Mouse (Mus musculus): ENCODE data around the gene Erbb3. TPM values are rescaled to one million over a fixed set of nuclear protein-coding genes. Genes with fewer than 3 reads are reported as not detected.

The Erbb3 gene
- polyA plus RNA-seq, 1 experiment from 2014 or later = 1.8 TPM

DNA sequence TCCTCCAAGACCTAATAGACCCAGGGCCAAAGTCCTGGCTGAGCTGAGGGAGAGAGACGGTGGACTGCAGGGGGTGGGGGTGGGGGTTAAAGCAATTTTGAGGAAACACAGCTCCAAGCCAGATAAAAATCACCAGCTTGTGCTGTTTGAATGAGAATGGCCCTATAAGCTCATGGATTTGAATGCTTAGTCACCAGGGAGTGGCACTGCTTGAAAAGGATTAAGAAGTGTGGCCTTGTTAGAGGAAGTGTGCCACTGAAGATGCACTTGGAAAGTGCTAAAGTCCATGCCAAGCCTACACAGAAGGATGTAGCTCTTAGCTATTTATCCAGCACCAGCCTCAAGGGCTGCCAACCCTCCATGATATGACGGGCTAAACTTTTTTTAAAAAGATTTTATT, 54.2 kb downstream of the Erbb3 start:
- Histone ChIP-seq H3K4me3 (replicated peaks; ENCODE audit: low read length) (no peak overlapping the region), H3K27ac (no peak overlapping the region), H3K36me3 (replicated peaks; ENCODE audit: control insufficient read depth, insufficient read depth) (no peaks in the 10 kb centered on the region), H3K9me3 (ENCODE audit: control insufficient read depth, low read length) (no peaks in the 10 kb centered on the region), H3K4me2 (replicated peaks) (no peak overlapping the region), H3K27me3 (ENCODE audit: control insufficient read depth, insufficient read depth, low read length) (no peaks in the 10 kb centered on the region), H3K4me1 (replicated peaks; ENCODE audit: control insufficient read depth, insufficient read depth, low read length) (0 out of 2 replicates have a peak, but pooled peaks cover 8% of the 10 kb centered on the region), H3K9ac (no peak overlapping the region)
- WGBS = 93% methylated on average over 2 of the region's 2 CpGs
- DNase-seq (ENCODE audit: low spot score) (no peak), ATAC-seq (ENCODE audit: low FRiP score) (no peak)

DNA sequence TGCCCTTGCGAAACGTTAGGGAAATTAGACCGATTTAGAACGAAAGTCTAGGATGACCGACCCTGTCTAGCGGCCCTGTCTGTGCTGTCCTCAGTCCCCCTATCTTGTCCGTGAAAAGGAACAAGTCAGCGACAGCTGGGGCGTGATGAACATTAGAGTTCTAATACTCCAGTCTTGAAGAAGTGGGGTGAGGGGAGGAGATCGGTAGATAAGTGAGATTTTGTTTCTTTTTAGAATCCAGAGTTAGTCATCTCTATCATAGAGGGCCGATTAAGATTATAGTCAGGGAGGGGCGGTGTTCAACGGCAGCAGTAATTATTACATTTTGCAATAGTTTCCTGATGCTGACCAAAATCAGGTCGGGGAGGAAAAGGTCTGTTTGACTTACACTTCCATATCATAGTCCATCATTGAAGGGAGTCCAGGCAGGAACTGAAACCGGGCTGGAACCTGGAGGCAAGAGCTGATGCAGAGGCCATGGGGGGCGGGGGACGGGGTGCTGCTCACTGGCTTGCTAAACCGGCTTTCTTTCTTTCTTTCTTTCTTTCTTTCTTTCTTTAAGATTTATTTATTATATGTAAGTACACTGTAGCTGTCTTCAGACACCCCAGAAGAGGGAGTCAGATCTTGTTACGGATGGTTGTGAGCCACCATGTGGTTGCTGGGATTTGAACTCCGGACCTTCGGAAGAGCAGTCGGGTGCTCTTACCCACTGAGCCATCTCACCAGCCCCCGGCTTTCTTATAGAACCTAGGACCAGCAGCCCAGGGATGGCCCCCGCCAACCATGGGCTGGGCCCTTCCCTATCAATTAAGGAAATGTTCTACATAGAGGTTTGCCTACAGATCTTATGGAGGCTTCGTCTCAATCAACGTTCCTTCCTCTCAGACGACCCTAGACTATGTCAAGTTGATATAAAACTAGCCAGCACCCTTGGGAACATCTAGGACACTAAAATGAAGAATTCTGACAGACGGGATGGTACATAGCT, 62.8 kb downstream of the Erbb3 start:
- 35% methylated on average over 28 of the region's 28 CpGs for WGBS
- 0 out of 2 replicates have a peak, but pooled peaks cover 4% of the 10 kb centered on the region for H3K4me1 ChIP-seq (replicated peaks; ENCODE audit: control insufficient read depth, insufficient read depth, low read length)
- no peaks in the 10 kb centered on the region for H3K36me3 ChIP-seq (replicated peaks; ENCODE audit: control insufficient read depth, insufficient read depth)
- peak overlapping the region; percentile 99 for H3K4me2 ChIP-seq (replicated peaks)
- H3K4me3 ChIP-seq (replicated peaks; ENCODE audit: low read length) = peak overlapping the region; percentile 52
- H3K27me3 ChIP-seq (ENCODE audit: control insufficient read depth, insufficient read depth, low read length) = peaks cover 13% of the 10 kb centered on the region; the same call in 1 of the 2 replicates
- no peak for DNase-seq (ENCODE audit: low spot score)
- H3K9me3 ChIP-seq (ENCODE audit: control insufficient read depth, low read length) = no peaks in the 10 kb centered on the region
- ATAC-seq (ENCODE audit: low FRiP score) = no peak
- H3K27ac ChIP-seq = no peak overlapping the region
- peak overlapping the region; percentile 29; the same call in 1 of the 2 replicates for H3K9ac ChIP-seq

DNA sequence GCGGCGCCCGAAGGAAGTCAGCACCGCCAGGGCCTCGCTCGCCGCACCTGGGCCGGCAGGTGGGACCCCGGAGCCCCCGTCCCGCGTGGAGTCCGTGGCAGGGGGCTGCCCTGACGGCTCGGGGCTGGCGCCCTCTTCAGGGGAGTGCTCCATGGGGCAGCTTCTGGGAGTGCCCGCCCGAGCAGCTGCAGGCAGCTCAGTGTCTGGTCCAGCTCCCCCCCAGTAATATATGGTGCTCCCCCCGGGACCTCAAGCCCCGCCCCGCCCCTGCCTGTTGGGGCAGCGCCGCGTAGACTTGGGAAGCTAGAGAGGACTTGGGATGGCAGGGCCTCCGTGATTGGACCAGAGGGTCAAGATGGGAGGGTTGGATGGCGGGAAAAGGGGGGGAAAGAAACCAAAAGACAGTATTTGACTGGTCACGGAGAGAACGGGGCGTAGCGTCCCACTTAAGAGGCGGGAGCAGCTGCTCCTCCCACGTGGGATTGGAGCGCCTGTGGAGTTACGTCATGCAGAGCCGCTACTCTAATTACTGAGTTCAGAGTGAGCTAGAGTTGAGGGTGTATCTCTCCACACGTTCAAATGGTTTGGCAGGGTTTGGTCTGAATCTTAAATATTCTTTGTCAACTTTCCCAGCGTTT, 63.7 kb downstream of the Erbb3 start, which contains the start of gene Esyt1:
Gene Esyt1, minus strand, starts transcription at position 201 of the 638 bp plus-strand sequence.
- Histone ChIP-seq H3K4me2 (replicated peaks) (peak within 1 kb of the TSS; percentile 99), H3K9ac (peak within 1 kb of the TSS; percentile 65), H3K4me3 (replicated peaks; ENCODE audit: low read length) (peak within 1 kb of the TSS; percentile 52), H3K27me3 (ENCODE audit: control insufficient read depth, insufficient read depth, low read length) (peaks cover 13% of the 10 kb centered on the region; the same call in 1 of the 2 replicates), H3K36me3 (replicated peaks; ENCODE audit: control insufficient read depth, insufficient read depth) (no peaks in the 10 kb centered on the region), H3K4me1 (replicated peaks; ENCODE audit: control insufficient read depth, insufficient read depth, low read length) (0 out of 2 replicates have a peak, but pooled peaks cover 4% of the 10 kb centered on the region), H3K9me3 (ENCODE audit: control insufficient read depth, low read length) (no peaks in the 10 kb centered on the region), H3K27ac (peak within 1 kb of the TSS; percentile 52)
- ATAC-seq (ENCODE audit: low FRiP score) = peak; percentile 93
- DNase-seq (ENCODE audit: low spot score) = peak; percentile 84
- under 1% methylated on average over 37 of the region's 37 CpGs for WGBS

DNA sequence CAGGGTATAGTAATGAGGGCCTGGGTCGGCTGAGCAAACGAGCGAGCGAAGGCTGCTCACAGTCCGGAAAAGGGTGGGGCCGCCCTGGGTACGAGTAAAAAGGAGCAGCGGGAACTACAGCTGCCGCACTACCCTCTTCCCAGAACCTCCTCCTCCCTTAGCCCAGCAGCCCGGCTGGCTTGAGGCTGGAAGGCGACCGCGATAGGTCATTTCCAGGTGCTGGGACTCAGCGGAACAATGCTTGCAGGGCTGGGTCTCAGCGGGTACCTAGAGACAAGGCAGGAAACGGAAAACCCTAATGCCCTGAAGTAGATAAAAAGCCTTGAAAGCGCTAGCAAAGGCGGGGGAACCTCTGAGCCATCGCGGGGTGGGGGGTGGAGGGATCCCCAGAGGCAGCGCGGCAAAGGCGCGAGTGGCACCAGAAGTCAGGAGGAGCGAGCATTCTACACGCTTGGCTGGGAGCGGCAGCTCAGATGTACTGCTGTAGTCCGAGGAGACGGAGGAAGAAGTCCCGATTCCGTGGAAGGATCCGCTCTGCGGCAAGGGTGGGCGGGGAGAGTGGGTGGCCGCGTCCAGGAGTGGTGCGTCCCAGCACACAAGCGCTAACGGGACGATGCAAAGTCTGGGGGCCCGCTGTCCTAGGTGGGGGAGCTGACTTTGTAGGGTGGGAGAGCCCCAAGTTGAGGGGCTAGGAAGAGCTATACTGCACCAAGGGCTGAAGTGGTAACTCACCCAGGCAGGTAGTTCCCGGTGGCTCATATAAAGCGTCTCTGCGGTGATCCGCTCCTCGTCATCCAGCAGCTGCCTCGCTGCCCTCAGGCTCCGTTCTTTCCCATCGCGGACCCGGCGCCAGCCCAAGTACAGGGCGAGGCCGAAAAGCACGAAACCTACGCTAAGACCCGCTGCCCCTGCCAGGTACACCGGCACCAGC, 64.5 kb downstream of the Erbb3 start:
- H3K27ac ChIP-seq = peak overlapping the region; percentile 52
- H3K4me2 ChIP-seq (replicated peaks) = peak overlapping the region; percentile 99
- H3K4me3 ChIP-seq (replicated peaks; ENCODE audit: low read length) = peak overlapping the region; percentile 52
- under 1% methylated on average over 58 of the region's 58 CpGs for WGBS
- H3K36me3 ChIP-seq (replicated peaks; ENCODE audit: control insufficient read depth, insufficient read depth) = 0 out of 2 replicates have a peak, but pooled peaks cover under 1% of the 10 kb centered on the region
- peak overlapping the region; percentile 65 for H3K9ac ChIP-seq
- no peaks in the 10 kb centered on the region for H3K9me3 ChIP-seq (ENCODE audit: control insufficient read depth, low read length)
- DNase-seq (ENCODE audit: low spot score) = peak; percentile 48
- H3K4me1 ChIP-seq (replicated peaks; ENCODE audit: control insufficient read depth, insufficient read depth, low read length) = 0 out of 2 replicates have a peak, but pooled peaks cover 4% of the 10 kb centered on the region
- H3K27me3 ChIP-seq (ENCODE audit: control insufficient read depth, insufficient read depth, low read length) = peaks cover 13% of the 10 kb centered on the region; the same call in 1 of the 2 replicates
- peak; percentile 51 for ATAC-seq (ENCODE audit: low FRiP score)

DNA sequence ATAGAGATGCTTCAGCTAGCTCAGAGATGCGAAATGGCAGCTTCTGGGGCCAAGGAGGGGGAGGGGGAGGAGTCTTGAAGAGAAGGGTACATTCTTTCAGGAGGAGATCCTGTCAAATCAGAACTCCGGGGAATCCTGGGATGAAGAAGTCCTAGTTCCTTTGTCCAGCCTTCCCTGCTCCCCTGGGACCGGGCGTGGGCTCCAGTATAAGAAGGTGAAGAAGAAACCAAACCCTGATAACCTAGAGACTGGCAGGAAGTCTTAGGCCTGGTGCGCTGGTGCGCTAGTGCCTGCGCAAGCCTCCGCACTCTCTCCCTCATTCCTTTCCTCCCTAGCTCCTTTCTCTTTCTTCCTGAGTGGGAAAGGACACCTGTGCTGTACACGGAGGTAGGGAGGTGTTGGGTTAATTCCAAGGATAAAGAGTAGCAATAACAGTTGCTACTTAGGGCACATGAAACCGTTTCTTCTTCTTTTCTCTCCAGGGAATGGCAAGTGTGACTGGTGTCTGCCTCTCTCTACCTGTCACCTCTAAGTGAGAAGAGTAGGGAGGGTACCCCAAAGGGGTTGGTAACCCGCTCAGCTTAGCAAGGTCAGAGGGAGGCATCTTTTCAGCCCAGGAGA, 65.2 kb downstream of the Erbb3 start:
- ATAC-seq (ENCODE audit: low FRiP score) (no peak), DNase-seq (ENCODE audit: low spot score) (no peak)
- Histone ChIP-seq H3K36me3 (replicated peaks; ENCODE audit: control insufficient read depth, insufficient read depth) (0 out of 2 replicates have a peak, but pooled peaks cover 6% of the 10 kb centered on the region), H3K4me3 (replicated peaks; ENCODE audit: low read length) (peak overlapping the region; percentile 52), H3K9ac (peak overlapping the region; percentile 65), H3K27ac (peak overlapping the region; percentile 52; the same call in 1 of the 2 replicates), H3K4me1 (replicated peaks; ENCODE audit: control insufficient read depth, insufficient read depth, low read length) (0 out of 2 replicates have a peak, but pooled peaks cover 4% of the 10 kb centered on the region), H3K9me3 (ENCODE audit: control insufficient read depth, low read length) (no peaks in the 10 kb centered on the region), H3K27me3 (ENCODE audit: control insufficient read depth, insufficient read depth, low read length) (peaks cover 13% of the 10 kb centered on the region; the same call in 1 of the 2 replicates), H3K4me2 (replicated peaks) (peak overlapping the region; percentile 99)
- 9% methylated on average over 11 of the region's 11 CpGs for WGBS

DNA sequence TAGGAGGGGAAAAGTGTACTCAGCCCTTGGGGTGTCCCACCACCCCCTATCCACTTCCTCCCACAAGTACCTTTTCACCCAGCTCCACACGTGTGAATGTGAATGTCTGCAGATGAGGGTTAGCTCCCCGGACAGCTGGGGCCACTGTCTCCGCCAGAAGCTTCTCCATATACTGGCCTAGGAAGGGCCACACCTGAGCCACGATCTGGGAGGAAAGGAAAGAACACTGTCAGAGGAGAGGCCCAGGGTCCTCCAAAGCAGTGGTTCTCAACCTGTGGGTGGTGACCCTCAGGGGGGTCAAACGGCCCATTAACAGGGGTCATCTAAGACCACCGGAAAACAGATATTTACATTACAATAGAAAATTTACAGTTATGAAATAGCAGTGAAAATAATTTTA, 67.1 kb downstream of the Erbb3 start:
- H3K9ac ChIP-seq = no peak overlapping the region
- 0 out of 2 replicates have a peak, but pooled peaks cover 10% of the 10 kb centered on the region for H3K36me3 ChIP-seq (replicated peaks; ENCODE audit: control insufficient read depth, insufficient read depth)
- H3K27ac ChIP-seq = no peak overlapping the region
- peaks cover 18% of the 10 kb centered on the region for H3K27me3 ChIP-seq (ENCODE audit: control insufficient read depth, insufficient read depth, low read length)
- H3K4me1 ChIP-seq (replicated peaks; ENCODE audit: control insufficient read depth, insufficient read depth, low read length) = 0 out of 2 replicates have a peak, but pooled peaks cover 4% of the 10 kb centered on the region
- no peak overlapping the region for H3K4me3 ChIP-seq (replicated peaks; ENCODE audit: low read length)
- no peaks in the 10 kb centered on the region for H3K9me3 ChIP-seq (ENCODE audit: control insufficient read depth, low read length)
- H3K4me2 ChIP-seq (replicated peaks) = no peak overlapping the region
- DNase-seq (ENCODE audit: low spot score) (no peak), ATAC-seq (ENCODE audit: low FRiP score) (no peak)
- 81% methylated on average over 6 of the region's 6 CpGs for WGBS

DNA sequence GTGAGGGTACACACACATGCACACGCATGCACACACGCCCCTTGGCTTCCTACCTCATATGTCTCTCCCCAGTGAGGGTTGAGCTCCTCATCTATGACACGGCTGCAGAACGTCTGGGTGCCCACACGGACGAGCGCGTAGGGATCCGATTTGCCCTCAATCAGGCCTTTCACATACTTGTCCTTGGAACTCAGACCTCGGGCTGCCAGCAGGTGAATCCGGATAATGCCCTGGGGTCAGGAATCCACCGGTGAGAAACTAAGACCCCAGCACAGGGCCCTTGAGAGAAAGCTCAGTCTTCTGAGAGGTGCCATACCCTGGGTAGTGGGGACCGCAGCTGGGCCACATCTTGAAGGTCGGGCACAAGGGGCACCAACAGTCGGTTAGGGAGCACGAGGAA, 68.9 kb downstream of the Erbb3 start:
- Histone ChIP-seq H3K4me3 (replicated peaks; ENCODE audit: low read length) (no peak overlapping the region), H3K4me2 (replicated peaks) (no peak overlapping the region), H3K27me3 (ENCODE audit: control insufficient read depth, insufficient read depth, low read length) (peaks cover 24% of the 10 kb centered on the region), H3K4me1 (replicated peaks; ENCODE audit: control insufficient read depth, insufficient read depth, low read length) (0 out of 2 replicates have a peak, but pooled peaks cover 2% of the 10 kb centered on the region), H3K9me3 (ENCODE audit: control insufficient read depth, low read length) (no peaks in the 10 kb centered on the region), H3K9ac (no peak overlapping the region), H3K36me3 (replicated peaks; ENCODE audit: control insufficient read depth, insufficient read depth) (0 out of 2 replicates have a peak, but pooled peaks cover 12% of the 10 kb centered on the region), H3K27ac (no peak overlapping the region)
- 87% methylated on average over 16 of the region's 16 CpGs for WGBS
- ATAC-seq (ENCODE audit: low FRiP score) (no peak), DNase-seq (ENCODE audit: low spot score) (no peak)

DNA sequence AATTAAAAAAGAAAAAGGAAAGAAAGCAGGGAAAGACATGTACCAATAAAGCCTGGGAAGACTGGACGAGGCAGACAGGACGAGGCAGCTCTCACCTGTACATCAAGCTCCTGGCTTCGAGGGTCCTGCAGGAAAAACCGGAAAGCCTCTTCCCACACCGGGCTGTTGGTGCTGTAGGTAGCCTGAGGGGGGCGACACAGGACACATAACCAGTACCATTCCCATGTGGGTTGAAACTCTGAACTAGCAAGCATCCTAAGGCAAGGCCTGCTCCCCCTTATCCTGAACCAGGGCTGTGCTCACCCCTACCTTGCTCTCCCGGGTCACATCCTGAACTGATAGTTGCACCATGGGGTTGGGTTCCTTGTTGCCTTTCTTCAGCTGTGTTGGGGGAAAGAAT, 70.6 kb downstream of the Erbb3 start:
- 66% methylated on average over 7 of the region's 7 CpGs for WGBS
- Histone ChIP-seq H3K9ac (no peak overlapping the region), H3K4me1 (replicated peaks; ENCODE audit: control insufficient read depth, insufficient read depth, low read length) (no peaks in the 10 kb centered on the region), H3K27me3 (ENCODE audit: control insufficient read depth, insufficient read depth, low read length) (peaks cover 17% of the 10 kb centered on the region), H3K4me3 (replicated peaks; ENCODE audit: low read length) (no peak overlapping the region), H3K9me3 (ENCODE audit: control insufficient read depth, low read length) (no peaks in the 10 kb centered on the region), H3K36me3 (replicated peaks; ENCODE audit: control insufficient read depth, insufficient read depth) (0 out of 2 replicates have a peak, but pooled peaks cover 17% of the 10 kb centered on the region), H3K27ac (no peak overlapping the region), H3K4me2 (replicated peaks) (no peak overlapping the region)
- ATAC-seq (ENCODE audit: low FRiP score) = no peak
- no peak for DNase-seq (ENCODE audit: low spot score)
